Mouse (Mus musculus): ENCODE measurements at regions not wholly inside any gene's neighbourhood (a gene's known extent, or its start where the extent isn't known, plus 50 kb on each side); places are given as distances from the start of the nearest gene placed in this dataset.

GRCm38 (mm10) chr4:7429308-7429707 is 809.5 kb downstream of the Car8 start:
- DNase-seq (ENCODE audit: low read depth in 2 of 2, low spot score in 2 of 2) = no peak

- no peak for DNase-seq (ENCODE audit: low read depth in 2 of 2, low spot score in 2 of 2)
Observed at GRCm38 (mm10) chr4:7424081-7424480, 814.8 kb downstream of the Car8 start.

- DNase-seq (ENCODE audit: low read depth in 2 of 2, low spot score in 2 of 2) = no peak
Observed at GRCm38 (mm10) chr4:7423204-7423603, 815.6 kb downstream of the Car8 start.

GRCm38 (mm10) chr4:7422787-7423186 is 816.1 kb downstream of the Car8 start:
- no peak for DNase-seq (ENCODE audit: low read depth in 2 of 2, low spot score in 2 of 2)

- DNase-seq (ENCODE audit: low read depth in 2 of 2, low spot score in 2 of 2) = no peak
Observed at GRCm38 (mm10) chr4:7414301-7414700, 824.5 kb downstream of the Car8 start.

GRCm38 (mm10) chr4:7392696-7393095 is 846.1 kb downstream of the Car8 start:
- DNase-seq (ENCODE audit: low read depth in 2 of 2, low spot score in 2 of 2) = no peak

GRCm38 (mm10) chr4:7391596-7391995 is 847.2 kb downstream of the Car8 start:
- peak in 1 of 2 experiments; percentile 13 for DNase-seq (ENCODE audit: low read depth in 2 of 2, low spot score in 2 of 2)

GRCm38 (mm10) chr4:7385069-7385468 is 853.8 kb downstream of the Car8 start:
- no peak for DNase-seq (ENCODE audit: low read depth in 2 of 2, low spot score in 2 of 2)

- DNase-seq (ENCODE audit: low read depth in 2 of 2, low spot score in 2 of 2) = no peak
Observed at GRCm38 (mm10) chr4:7379996-7380395, 858.8 kb downstream of the Car8 start.

GRCm38 (mm10) chr4:7364238-7365040 is 874.4 kb downstream of the Car8 start:
- DNase-seq (ENCODE audit: low read depth in 2 of 2, low spot score in 2 of 2) = peak in 1 of 2 experiments; percentile 21

- no peak for DNase-seq (ENCODE audit: low read depth in 2 of 2, low spot score in 2 of 2)
Observed at GRCm38 (mm10) chr4:7363508-7363907, 875.3 kb downstream of the Car8 start.

GRCm38 (mm10) chr4:7356202-7356601 is 882.6 kb downstream of the Car8 start:
- no peak for DNase-seq (ENCODE audit: low read depth in 2 of 2, low spot score in 2 of 2)

GRCm38 (mm10) chr4:7347317-7347716 is 891.5 kb downstream of the Car8 start:
- DNase-seq (ENCODE audit: low read depth in 2 of 2, low spot score in 2 of 2) = no peak

GRCm38 (mm10) chr4:7341159-7341558 is 897.7 kb downstream of the Car8 start:
- DNase-seq (ENCODE audit: low read depth in 2 of 2, low spot score in 2 of 2) = no peak

GRCm38 (mm10) chr4:7314261-7314660 is 924.6 kb downstream of the Car8 start:
- DNase-seq (ENCODE audit: low read depth in 2 of 2, low spot score in 2 of 2) = no peak

GRCm38 (mm10) chr4:7313219-7313618 is 925.6 kb downstream of the Car8 start:
- DNase-seq (ENCODE audit: low read depth in 2 of 2, low spot score in 2 of 2) = no peak

GRCm38 (mm10) chr4:7312160-7312559 is 926.7 kb downstream of the Car8 start:
- no peak for DNase-seq (ENCODE audit: low read depth in 2 of 2, low spot score in 2 of 2)

- DNase-seq (ENCODE audit: low read depth in 2 of 2, low spot score in 2 of 2) = no peak
Observed at GRCm38 (mm10) chr4:7269047-7269446, 969.8 kb downstream of the Car8 start.

GRCm38 (mm10) chr4:7256486-7256885 is 982.4 kb downstream of the Car8 start:
- no peak for DNase-seq (ENCODE audit: low read depth in 2 of 2, low spot score in 2 of 2)

- DNase-seq (ENCODE audit: low read depth in 2 of 2, low spot score in 2 of 2) = no peak
Observed at GRCm38 (mm10) chr4:7253616-7254015, 985.2 kb downstream of the Car8 start.

- no peak for DNase-seq (ENCODE audit: low read depth in 2 of 2, low spot score in 2 of 2)
Observed at GRCm38 (mm10) chr4:7251641-7252040, 987.2 kb downstream of the Car8 start.

GRCm38 (mm10) chr4:7247816-7248215 is 991.0 kb downstream of the Car8 start:
- no peak for DNase-seq (ENCODE audit: low read depth in 2 of 2, low spot score in 2 of 2)

GRCm38 (mm10) chr4:7247244-7247643 is 991.6 kb downstream of the Car8 start:
- no peak for DNase-seq (ENCODE audit: low read depth in 2 of 2, low spot score in 2 of 2)
